Mouse (Mus musculus) heart, postnatal 0 days (tissue): ENCODE data around the gene Myl6b. TPM values are rescaled to one million over a fixed set of nuclear protein-coding genes. Genes with fewer than 3 reads are reported as not detected.

Experiments
- ATAC-seq: fragments of 200-750 bp; cut with Nextera tagmentation; 2 replicates; pipeline ENCODE4 v1.8.0; 2017; ENCODE audit warnings: low read depth, moderate number of reproducible peaks, moderate library complexity; ENCODE audit not compliant: insufficient read depth
- DNase-seq: peaks from one replicate; pipeline ENCODE4 v3.0.0-alpha.2; 2016; ENCODE audit warnings: low spot score
- H3K27ac ChIP-seq: fragments of 300-500 bp; sonication (generic); 2 replicates; pipeline ENCODE4 v1.5.1; 2014; ENCODE audit warnings: low read depth, mild to moderate bottlenecking
- H3K27me3 ChIP-seq: fragments of 300-500 bp; sonication (generic); 2 replicates; pipeline ENCODE4 v1.6.1; 2014; ENCODE audit warnings: low read length, mixed read lengths; ENCODE audit not compliant: control insufficient read depth, insufficient read depth
- H3K36me3 ChIP-seq: fragments of 300-500 bp; sonication (generic); replicated peaks from 2 replicates; pipeline ENCODE4 v1.6.1; 2014; ENCODE audit warnings: low read length, mixed read lengths; ENCODE audit not compliant: control insufficient read depth, insufficient read depth
- H3K4me1 ChIP-seq: fragments of 300-500 bp; sonication (generic); 2 replicates; pipeline ENCODE4 v1.6.1; 2014; ENCODE audit warnings: antibody characterized with exemption; ENCODE audit not compliant: control insufficient read depth, insufficient read depth
- H3K4me2 ChIP-seq: fragments of 300-500 bp; sonication (generic); 2 replicates; pipeline ENCODE4 v1.6.1; 2014; ENCODE audit warnings: low read depth, mild to moderate bottlenecking, low read length, moderate library complexity
- H3K4me3 ChIP-seq: fragments of 300-500 bp; sonication (generic); 2 replicates; pipeline ENCODE4 v1.5.1; 2014; ENCODE audit warnings: low read depth, low read length
- H3K9ac ChIP-seq: fragments of 300-500 bp; sonication (generic); replicated peaks from 2 replicates; pipeline ENCODE4 v1.6.1; 2014; ENCODE audit warnings: low read depth, low read length, mixed read lengths
- H3K9me3 ChIP-seq: fragments of 300-500 bp; sonication (generic); replicated peaks from 2 replicates; pipeline ENCODE4 v1.6.1; 2016; ENCODE audit warnings: low read length; ENCODE audit not compliant: control insufficient read depth
- CTCF ChIP-seq: IDR thresholded peaks from 2 replicates; pipeline ENCODE4 v1.5.1; 2016; ENCODE audit warnings: antibody characterized with exemption, control low read depth, low read depth
- EP300 ChIP-seq: IDR thresholded peaks from 2 replicates; pipeline ENCODE4 v1.6.1; 2016; ENCODE audit warnings: antibody characterized with exemption, low read depth
- WGBS: fragments of 180-500 bp; shearing (Covaris S2); extraction: QIAGEN DNeasy Blood & Tissue Kit; methylation state at CpG from one replicate; pipeline ENCODE4 v1.1.7; 2014; 5-methylcytosine and 5-hydroxymethylcytosine counted together
- polyA plus RNA-seq: library from polyadenylated mRNA; unstranded; fragments of >200 nt; fragmentation: Nextera tagmentation; extraction: Ambion mirVana; gene quantifications from 2 replicates; pipeline ENCODE4 v1.2.1, GENCODE M21; 2015
- total RNA-seq: library from RNA; depleted of rRNA; stranded (reverse); fragments of >200 nt; gene quantifications from 2 replicates; pipeline ENCODE4 v1.2.3, GENCODE M21; 2014; ENCODE audit warnings: low replicate concordance

Myl6b gene
- total and polyA plus RNA-seq, 2 experiments from 2014 or later = 4.8 to 4.9 TPM

- WGBS = 76% methylated on average over 4 of the region's 4 CpGs
- Histone ChIP-seq H3K9ac (no peak overlapping the region), H3K4me3 (no peak overlapping the region), H3K27me3 (no peaks in the 10 kb centered on the region), H3K4me1 (no peaks in the 10 kb centered on the region), H3K27ac (no peak overlapping the region), H3K36me3 (no peaks in the 10 kb centered on the region), H3K9me3 (no peaks in the 10 kb centered on the region), H3K4me2 (peak overlapping the region; percentile 46)
- TF ChIP-seq EP300 = no peak
- no peak for TF ChIP-seq CTCF
- ATAC-seq (no peak), DNase-seq (no peak)
Observed at GRCm38 (mm10) chr10:128535624-128536265, 37.3 kb upstream of the Myl6b start.

GRCm38 (mm10) chr10:128535206-128535605 lies 36.7 kb upstream of the Myl6b start:
- Histone ChIP-seq H3K4me1 (no peaks in the 10 kb centered on the region), H3K36me3 (no peaks in the 10 kb centered on the region), H3K27ac (no peak overlapping the region), H3K9ac (no peak overlapping the region), H3K9me3 (no peaks in the 10 kb centered on the region), H3K4me3 (no peak overlapping the region), H3K4me2 (no peak overlapping the region), H3K27me3 (no peaks in the 10 kb centered on the region)
- WGBS = 87% methylated on average over 2 of the region's 2 CpGs
- no peak for ATAC-seq
- no peak for DNase-seq
- TF ChIP-seq CTCF (no peak), EP300 (no peak)

GRCm38 (mm10) chr10:128526366-128527356 lies 28.2 kb upstream of the Myl6b start:
- Histone ChIP-seq H3K4me3 (peak overlapping the region; percentile 93), H3K36me3 (peaks cover 1% of the 10 kb centered on the region), H3K27me3 (no peaks in the 10 kb centered on the region), H3K9ac (peak overlapping the region; percentile 41), H3K27ac (peak overlapping the region; percentile 50), H3K9me3 (no peaks in the 10 kb centered on the region), H3K4me2 (peak overlapping the region; percentile 98), H3K4me1 (no peaks in the 10 kb centered on the region)
- TF ChIP-seq EP300 (no peak), CTCF (no peak)
- ATAC-seq (no peak), DNase-seq (no peak)
- 26% methylated on average over 28 of the region's 28 CpGs for WGBS

- peak; percentile 97 for ATAC-seq
- Histone ChIP-seq H3K9ac (peak within 1 kb of the TSS; percentile 77), H3K36me3 (peaks cover 10% of the 10 kb centered on the region), H3K4me1 (no peaks in the 10 kb centered on the region), H3K27ac (peak within 1 kb of the TSS; percentile 87), H3K4me3 (peak within 1 kb of the TSS; percentile 93), H3K4me2 (peak within 1 kb of the TSS; percentile 98), H3K27me3 (no peaks in the 10 kb centered on the region), H3K9me3 (no peaks in the 10 kb centered on the region)
- WGBS = under 1% methylated on average over 35 of the region's 37 CpGs
- DNase-seq = peak; percentile 100
- TF ChIP-seq EP300 = 0 out of 2 replicates have a peak, but pooled peaks have one; percentile 24
- peak; percentile 35; the same call in 1 of the 2 replicates for TF ChIP-seq CTCF
Observed at GRCm38 (mm10) chr10:128525671-128526308, 27.3 kb upstream of the Myl6b start, which contains the start of gene Esyt1. TSS of gene Esyt1 (minus strand) at chr10:128525871.

- Histone ChIP-seq H3K4me1 (no peaks in the 10 kb centered on the region), H3K4me2 (peak overlapping the region; percentile 98), H3K9ac (peak overlapping the region; percentile 77), H3K9me3 (no peaks in the 10 kb centered on the region), H3K36me3 (peaks cover 18% of the 10 kb centered on the region), H3K4me3 (peak overlapping the region; percentile 93), H3K27ac (peak overlapping the region; percentile 87), H3K27me3 (no peaks in the 10 kb centered on the region)
- peak; percentile 43 for DNase-seq
- peak; percentile 30 for ATAC-seq
- 1% methylated on average over 58 of the region's 58 CpGs for WGBS
- TF ChIP-seq CTCF (no peak), EP300 (no peak)
Observed at GRCm38 (mm10) chr10:128524732-128525662, 26.5 kb upstream of the Myl6b start.
